Mouse (Mus musculus): ENCODE measurements around the gene Tmem170. TPM values are rescaled to one million over a fixed set of nuclear protein-coding genes. Genes with fewer than 3 reads are reported as not detected.

Gene Tmem170
- total RNA-seq (2014; rRNA removed): 3.6 TPM in 2 replicates
- polyA plus RNA-seq (2015; fragmentation: Nextera tagmentation; extraction: Ambion mirVana): 2.1 and 2.7 TPM in 2 replicates

- peak; percentile 99 for TF ChIP-seq CTCF (IDR thresholded peaks at IDR 0.05)
- H3K4me3 ChIP-seq (ENCODE audit: low read depth, low read length): peak within 1 kb of the TSS; percentile 71
- H3K27ac ChIP-seq (ENCODE audit: low read depth, low read length): peak within 1 kb of the TSS; percentile 57
- H3K4me2 ChIP-seq (ENCODE audit: low read depth, low read length, poor library complexity, severe bottlenecking): peak within 1 kb of the TSS; percentile 72
- H3K9me3 ChIP-seq (ENCODE audit: low read length): no peaks in the 10 kb centered on the region
- peak within 1 kb of the TSS; percentile 68 for H3K9ac ChIP-seq (replicated peaks; ENCODE audit: low read length, poor library complexity, severe bottlenecking)
- WGBS: under 1% methylated on average over 48 of the region's 53 CpGs
- no peaks in the 10 kb centered on the region for H3K36me3 ChIP-seq (ENCODE audit: insufficient read depth, low read length)
- H3K27me3 ChIP-seq (ENCODE audit: insufficient read depth, low read length): no peaks in the 10 kb centered on the region
- no peaks in the 10 kb centered on the region for H3K4me1 ChIP-seq (ENCODE audit: insufficient read depth, low read length)
- ATAC-seq (ENCODE audit: low FRiP score) (peak; percentile 97), DNase-seq (ENCODE audit: low spot score) (peak; percentile 98)
These were observed at the start of gene Tmem170 for GRCm38 (mm10) chr8:111876355-111876948. TSS of gene Tmem170 (minus strand) at chr8:111876750.

GRCm38 (mm10) chr8:111924976-111925375 lies 48.4 kb upstream of the Tmem170 start:
- Histone ChIP-seq H3K36me3 (ENCODE audit: insufficient read depth, low read length) (no peaks in the 10 kb centered on the region), H3K9me3 (ENCODE audit: low read length) (no peaks in the 10 kb centered on the region), H3K9ac (replicated peaks; ENCODE audit: low read length, poor library complexity, severe bottlenecking) (no peak overlapping the region), H3K27ac (ENCODE audit: low read depth, low read length) (no peak overlapping the region), H3K4me3 (ENCODE audit: low read depth, low read length) (no peak overlapping the region), H3K27me3 (ENCODE audit: insufficient read depth, low read length) (no peaks in the 10 kb centered on the region), H3K4me1 (ENCODE audit: insufficient read depth, low read length) (no peaks in the 10 kb centered on the region), H3K4me2 (ENCODE audit: low read depth, low read length, poor library complexity, severe bottlenecking) (no peak overlapping the region)
- TF ChIP-seq CTCF (IDR thresholded peaks at IDR 0.05): no peak
- no peak for ATAC-seq (ENCODE audit: low FRiP score)
- 82% methylated on average over 7 of the region's 7 CpGs for WGBS
- no peak for DNase-seq (ENCODE audit: low spot score)

GRCm38 (mm10) chr8:111923383-111923804 lies 46.8 kb upstream of the Tmem170 start:
- Histone ChIP-seq H3K4me2 (ENCODE audit: low read depth, low read length, poor library complexity, severe bottlenecking) (no peak overlapping the region), H3K4me3 (ENCODE audit: low read depth, low read length) (no peak overlapping the region), H3K36me3 (ENCODE audit: insufficient read depth, low read length) (peaks cover under 1% of the 10 kb centered on the region; the same call in 1 of the 2 replicates), H3K27ac (ENCODE audit: low read depth, low read length) (no peak overlapping the region), H3K4me1 (ENCODE audit: insufficient read depth, low read length) (no peaks in the 10 kb centered on the region), H3K9me3 (ENCODE audit: low read length) (no peaks in the 10 kb centered on the region), H3K9ac (replicated peaks; ENCODE audit: low read length, poor library complexity, severe bottlenecking) (no peak overlapping the region), H3K27me3 (ENCODE audit: insufficient read depth, low read length) (no peaks in the 10 kb centered on the region)
- WGBS: 30% methylated on average over 10 of the region's 10 CpGs
- ATAC-seq (ENCODE audit: low FRiP score) (no peak), DNase-seq (ENCODE audit: low spot score) (peak; percentile 70)
- peak; percentile 63 for TF ChIP-seq CTCF (IDR thresholded peaks at IDR 0.05)

- H3K9me3 ChIP-seq (ENCODE audit: low read length): no peaks in the 10 kb centered on the region
- no peak for TF ChIP-seq CTCF (IDR thresholded peaks at IDR 0.05)
- 86% methylated on average over 4 of the region's 4 CpGs for WGBS
- H3K36me3 ChIP-seq (ENCODE audit: insufficient read depth, low read length): peaks cover 12% of the 10 kb centered on the region
- ATAC-seq (ENCODE audit: low FRiP score) (no peak), DNase-seq (ENCODE audit: low spot score) (no peak)
- no peaks in the 10 kb centered on the region for H3K4me1 ChIP-seq (ENCODE audit: insufficient read depth, low read length)
- no peak overlapping the region for H3K9ac ChIP-seq (replicated peaks; ENCODE audit: low read length, poor library complexity, severe bottlenecking)
- no peak overlapping the region for H3K27ac ChIP-seq (ENCODE audit: low read depth, low read length)
- H3K4me2 ChIP-seq (ENCODE audit: low read depth, low read length, poor library complexity, severe bottlenecking): no peak overlapping the region
- H3K27me3 ChIP-seq (ENCODE audit: insufficient read depth, low read length): no peaks in the 10 kb centered on the region
- H3K4me3 ChIP-seq (ENCODE audit: low read depth, low read length): no peak overlapping the region
These were observed 44.4 kb upstream of the Tmem170 start for GRCm38 (mm10) chr8:111920971-111921370.

GRCm38 (mm10) chr8:111919663-111920062 lies 43.1 kb upstream of the Tmem170 start:
- no peaks in the 10 kb centered on the region for H3K9me3 ChIP-seq (ENCODE audit: low read length)
- DNase-seq (ENCODE audit: low spot score) (no peak), ATAC-seq (ENCODE audit: low FRiP score) (no peak)
- H3K27ac ChIP-seq (ENCODE audit: low read depth, low read length): no peak overlapping the region
- TF ChIP-seq CTCF (IDR thresholded peaks at IDR 0.05): peak; percentile 36
- H3K4me2 ChIP-seq (ENCODE audit: low read depth, low read length, poor library complexity, severe bottlenecking): no peak overlapping the region
- WGBS: 88% methylated on average over 2 of the region's 2 CpGs
- peaks cover 17% of the 10 kb centered on the region for H3K36me3 ChIP-seq (ENCODE audit: insufficient read depth, low read length)
- no peak overlapping the region for H3K9ac ChIP-seq (replicated peaks; ENCODE audit: low read length, poor library complexity, severe bottlenecking)
- H3K4me1 ChIP-seq (ENCODE audit: insufficient read depth, low read length): no peaks in the 10 kb centered on the region
- H3K27me3 ChIP-seq (ENCODE audit: insufficient read depth, low read length): no peaks in the 10 kb centered on the region
- no peak overlapping the region for H3K4me3 ChIP-seq (ENCODE audit: low read depth, low read length)

GRCm38 (mm10) chr8:111912860-111913432 lies 36.4 kb upstream of the Tmem170 start:
- ATAC-seq (ENCODE audit: low FRiP score): peak; percentile 79

More at GRCm38 (mm10) chr8:111912860-111913432, 36.4 kb upstream of the Tmem170 start:
- peak; percentile 53 for TF ChIP-seq CTCF (IDR thresholded peaks at IDR 0.05)
- no peak overlapping the region for H3K4me3 ChIP-seq (ENCODE audit: low read depth, low read length)
- H3K36me3 ChIP-seq (ENCODE audit: insufficient read depth, low read length): peaks cover 11% of the 10 kb centered on the region
- H3K9me3 ChIP-seq (ENCODE audit: low read length): no peaks in the 10 kb centered on the region
- H3K27me3 ChIP-seq (ENCODE audit: insufficient read depth, low read length): no peaks in the 10 kb centered on the region
- no peak overlapping the region for H3K4me2 ChIP-seq (ENCODE audit: low read depth, low read length, poor library complexity, severe bottlenecking)
- 37% methylated on average over 12 of the region's 12 CpGs for WGBS
- H3K9ac ChIP-seq (replicated peaks; ENCODE audit: low read length, poor library complexity, severe bottlenecking): no peak overlapping the region
- H3K27ac ChIP-seq (ENCODE audit: low read depth, low read length): no peak overlapping the region
- DNase-seq (ENCODE audit: low spot score): peak; percentile 88
- 0 out of 2 replicates have a peak, but pooled peaks cover 3% of the 10 kb centered on the region for H3K4me1 ChIP-seq (ENCODE audit: insufficient read depth, low read length)
